Mouse (Mus musculus) 416B (cell line): ENCODE measurements around the gene Gjd3.

Experiments used
- DNase-seq: peaks from one replicate; pipeline ENCODE4 v3.0.0; 2011; ENCODE audit warnings: low read depth

Gene Gjd3

GRCm38 (mm10) chr11:98962421-98963095, 20.3 kb downstream of the Gjd3 start:
- no peak for DNase-seq

DNA sequence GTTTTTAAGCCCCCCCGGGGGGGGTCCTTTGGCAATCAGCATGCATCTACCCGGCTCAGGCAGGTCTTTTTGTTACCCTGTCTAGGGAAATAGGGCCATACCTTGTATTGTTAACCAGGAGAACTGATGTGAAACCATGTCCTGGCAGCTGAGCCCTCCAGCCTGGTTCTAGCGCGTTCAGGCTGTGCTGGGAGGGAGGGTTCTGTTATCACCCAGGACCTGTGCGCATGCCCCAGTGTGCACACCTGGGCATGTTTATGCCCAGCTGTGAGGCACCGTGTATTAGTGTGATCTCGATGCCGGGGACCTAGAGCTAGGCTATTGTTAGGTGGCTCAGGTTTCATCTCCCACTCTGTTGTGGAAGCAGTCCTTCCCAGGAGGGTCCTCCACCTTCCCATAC, 21.1 kb downstream of the Gjd3 start:
- DNase-seq, result no peak

- no peak for DNase-seq
These were observed 21.7 kb downstream of the Gjd3 start for GRCm38 (mm10) chr11:98961051-98961592.

DNA sequence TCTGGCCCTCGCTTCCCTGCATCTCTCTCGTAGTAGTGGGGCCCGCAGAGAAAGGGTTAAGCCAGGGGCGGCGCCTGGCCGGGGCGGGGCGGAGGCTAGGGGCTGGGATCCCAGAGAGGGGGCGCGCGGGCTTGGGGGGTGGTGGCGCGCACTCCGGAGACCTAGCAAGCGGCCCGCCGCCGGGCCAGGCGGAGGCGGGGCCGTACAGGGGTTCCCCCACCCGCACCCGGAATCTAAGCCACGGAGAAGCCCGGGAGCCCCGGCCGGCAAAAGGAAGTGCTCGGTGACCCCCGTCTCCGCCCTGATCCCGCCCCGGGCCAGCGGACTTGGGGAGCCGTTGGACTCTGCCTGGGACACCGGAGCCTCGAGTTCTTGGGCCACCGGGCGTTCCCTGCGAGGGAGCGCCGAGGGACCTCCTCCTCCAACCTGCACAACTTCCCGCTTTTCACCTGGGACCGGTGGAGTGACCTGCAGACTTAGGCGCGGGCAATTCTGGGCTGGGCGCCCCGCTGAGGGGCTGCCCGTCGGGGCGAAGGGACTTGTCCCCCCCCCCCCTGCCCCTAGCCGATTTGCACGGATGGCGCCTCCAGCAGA, 22.4 kb downstream of the Gjd3 start:
- DNase-seq, result no peak

DNA sequence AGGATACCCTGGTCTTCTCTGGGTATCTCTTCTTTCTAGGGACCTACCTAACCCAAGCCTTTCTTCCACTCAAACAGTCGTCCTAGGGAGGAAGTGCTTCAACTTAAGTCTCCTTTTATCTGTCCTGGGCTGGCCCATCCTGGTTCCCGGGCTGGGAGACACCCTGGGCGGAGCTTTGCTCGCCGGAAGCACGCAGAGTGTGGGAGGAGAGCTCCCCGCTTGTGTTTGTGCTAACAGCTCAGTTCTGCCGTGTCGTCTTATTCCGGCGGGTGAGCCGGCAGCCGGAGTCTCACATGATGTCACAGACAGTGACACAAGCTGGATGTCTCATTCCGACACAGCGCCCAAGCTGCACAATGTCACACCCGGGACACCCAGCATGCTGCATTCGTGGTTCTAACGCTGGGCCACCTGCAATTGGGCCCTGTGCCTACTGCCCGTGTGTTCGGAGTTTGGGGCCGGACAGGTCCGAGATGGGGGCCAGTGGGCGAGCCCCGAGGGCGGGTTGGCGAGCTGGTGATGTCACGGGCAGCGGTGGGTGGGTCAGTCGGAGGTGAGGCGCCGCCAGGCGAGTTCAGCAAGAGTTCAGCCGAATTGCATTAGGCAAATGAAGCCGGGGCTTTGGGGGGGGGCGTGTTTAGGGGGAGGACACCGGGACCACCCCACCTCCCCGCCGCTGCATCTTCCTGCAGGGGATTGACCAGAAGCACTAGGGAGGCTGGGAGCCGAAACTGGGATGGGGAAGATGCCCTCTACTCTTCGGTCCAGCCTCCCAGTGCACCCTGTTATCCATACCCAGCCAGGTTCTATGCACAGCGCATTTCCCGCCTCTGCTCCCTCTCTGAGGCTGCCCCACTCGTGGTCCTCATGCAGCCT, 23.1 kb downstream of the Gjd3 start:
- peak; percentile 68 for DNase-seq

- no peak for DNase-seq
These were observed 26.5 kb downstream of the Gjd3 start for GRCm38 (mm10) chr11:98956340-98956739.

GRCm38 (mm10) chr11:98955707-98956235, 27.0 kb downstream of the Gjd3 start:
- no peak for DNase-seq

GRCm38 (mm10) chr11:98954801-98955706, 27.8 kb downstream of the Gjd3 start:
- DNase-seq, result no peak

DNA sequence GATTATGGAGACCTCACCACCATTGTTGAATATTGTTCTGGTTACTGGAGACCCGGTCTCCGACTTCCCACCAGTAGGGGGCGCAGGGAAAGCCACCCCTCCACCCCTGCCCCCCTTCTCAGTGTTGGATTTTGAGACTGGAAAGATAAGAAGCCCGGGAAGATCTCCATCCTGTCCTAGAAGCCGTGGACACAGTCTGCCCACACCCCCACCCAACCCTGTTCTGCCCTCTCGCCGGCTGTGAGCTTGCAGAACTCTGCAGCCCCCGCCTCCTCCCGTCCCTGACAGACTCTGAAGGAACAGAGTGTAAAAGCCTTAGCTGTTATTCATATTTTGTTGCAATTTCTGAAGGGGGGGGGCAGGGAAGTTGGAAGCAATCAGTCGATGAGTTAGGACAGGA, 28.4 kb downstream of the Gjd3 start:
- DNase-seq, result peak; percentile 35

DNA sequence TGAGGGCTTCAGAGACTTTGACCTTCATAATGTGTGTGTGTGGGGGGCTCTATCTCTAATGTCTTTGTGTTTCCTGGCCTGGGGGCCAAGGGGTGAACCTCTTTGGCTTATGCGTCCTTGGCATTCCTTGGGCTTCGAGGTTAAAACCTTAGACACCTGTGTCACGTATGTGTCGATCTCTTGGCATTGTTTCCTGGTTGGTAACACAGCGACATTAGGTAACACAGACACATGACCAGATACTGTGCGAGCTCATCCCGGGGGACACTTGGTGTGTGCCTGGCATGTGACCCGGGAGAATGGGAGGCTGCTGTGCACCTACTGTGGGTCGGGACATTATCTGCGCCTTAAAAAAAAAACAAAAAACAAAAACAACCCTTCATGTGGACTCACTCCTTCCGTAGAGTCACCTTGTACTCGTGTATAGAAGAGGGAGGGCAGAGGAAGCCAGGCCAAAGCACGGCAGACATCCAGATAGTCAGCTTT, 28.9 kb downstream of the Gjd3 start:
- DNase-seq, result no peak

GRCm38 (mm10) chr11:98953361-98953760, 29.5 kb downstream of the Gjd3 start:
- no peak for DNase-seq

- DNase-seq, result peak; percentile 77
These were observed 30.1 kb downstream of the Gjd3 start for GRCm38 (mm10) chr11:98952736-98953135.

DNA sequence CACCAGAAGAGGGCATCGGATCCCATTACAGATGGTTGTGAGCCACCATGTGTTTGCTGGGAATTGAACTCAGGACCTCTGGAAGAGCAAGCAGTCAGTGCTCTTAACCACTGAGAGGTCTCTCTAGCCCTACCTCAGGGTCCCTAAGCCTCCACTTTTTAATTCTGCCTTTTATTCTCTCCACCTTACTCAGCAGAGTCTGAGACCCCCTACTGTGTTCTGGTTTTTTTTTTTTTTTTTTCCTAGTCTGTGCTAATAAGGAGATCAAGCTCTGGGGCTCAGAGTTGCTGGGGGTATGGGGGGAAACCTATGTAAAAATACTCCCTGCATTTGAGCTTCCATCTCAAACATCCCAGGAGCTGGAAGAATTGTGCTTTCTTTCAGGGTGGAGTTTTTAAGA, 30.7 kb downstream of the Gjd3 start:
- DNase-seq, result no peak

DNA sequence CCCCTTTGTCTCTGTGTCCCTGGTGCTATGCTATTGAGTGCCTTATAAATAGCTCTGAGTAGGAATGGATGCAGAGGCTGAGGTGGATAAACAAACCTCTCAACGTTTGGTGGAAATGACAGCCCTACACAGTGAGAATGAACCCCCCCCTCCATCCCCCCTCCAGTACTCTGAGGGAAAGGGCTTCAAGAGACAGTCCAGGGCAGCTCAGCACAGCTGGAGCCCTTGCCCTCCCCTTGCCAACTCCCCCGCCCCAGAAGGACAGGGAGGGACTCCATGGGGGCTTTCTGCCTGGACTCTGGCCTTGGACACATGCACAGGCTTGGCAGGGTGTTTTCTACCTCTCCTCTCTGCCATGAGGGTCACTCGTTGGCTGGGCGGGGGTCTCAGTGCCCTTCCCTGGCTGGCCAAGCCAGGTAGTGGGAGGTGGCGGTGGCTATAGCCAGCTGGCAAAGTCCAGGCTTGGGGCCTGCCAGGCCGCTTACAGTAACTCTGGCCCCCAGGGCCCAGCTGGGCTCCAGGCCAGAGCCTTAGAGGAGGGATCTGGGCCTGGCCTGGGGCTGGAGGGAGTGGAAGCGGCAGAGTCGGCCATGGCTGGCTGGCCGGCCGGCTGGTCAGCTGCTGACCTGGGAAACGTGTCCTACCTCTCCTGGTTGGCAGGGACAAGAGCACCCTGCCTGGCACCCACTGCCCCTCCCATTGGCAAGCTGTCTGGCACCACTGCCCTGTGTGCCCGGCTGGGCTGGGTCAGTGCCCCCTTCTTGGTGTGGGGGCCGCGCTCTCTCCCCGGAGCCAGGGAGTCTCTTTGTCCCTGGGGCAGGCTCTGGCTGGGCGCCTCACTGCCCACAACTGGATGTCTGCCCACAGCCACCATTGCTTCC, 31.6 kb downstream of the Gjd3 start:
- no peak for DNase-seq

GRCm38 (mm10) chr11:98950484-98950883, 32.3 kb downstream of the Gjd3 start:
- DNase-seq, result no peak

GRCm38 (mm10) chr11:98949958-98950460, 32.8 kb downstream of the Gjd3 start:
- no peak for DNase-seq

GRCm38 (mm10) chr11:98949242-98949957, 33.4 kb downstream of the Gjd3 start:
- DNase-seq, result no peak

DNA sequence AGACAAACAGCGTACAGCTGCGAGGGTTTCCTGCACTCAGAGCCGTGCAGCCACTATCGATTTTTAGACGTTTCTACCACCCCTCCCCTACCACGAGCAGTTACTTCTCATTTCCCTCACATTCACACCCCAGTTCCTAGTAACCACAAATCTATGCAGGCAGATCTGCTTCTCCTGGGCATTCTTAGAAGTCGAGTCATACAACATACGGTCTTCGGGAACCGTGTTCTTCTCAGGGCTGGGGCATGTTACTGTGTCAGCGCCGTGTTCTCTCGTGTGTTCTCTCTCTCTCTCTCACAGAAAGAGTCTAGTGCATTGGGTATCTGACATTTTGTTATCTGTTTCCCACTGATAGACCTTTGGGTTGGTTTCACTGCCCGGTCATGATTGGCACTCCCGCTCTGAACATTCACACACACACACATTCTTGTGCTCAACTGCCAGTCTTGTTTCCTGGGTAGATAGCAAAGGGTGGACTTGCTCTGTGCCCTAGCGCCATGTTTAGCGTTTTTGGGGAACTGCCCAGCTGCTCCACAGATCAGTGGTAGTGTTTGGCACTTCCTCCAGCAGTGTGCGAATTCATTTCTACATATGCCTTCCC, 34.7 kb downstream of the Gjd3 start:
- DNase-seq, result peak; percentile 56

- DNase-seq, result no peak
These were observed 37.2 kb downstream of the Gjd3 start for GRCm38 (mm10) chr11:98945605-98945977.
